Mouse (Mus musculus) forebrain, embryonic 10.5 days (tissue): ENCODE results near the gene Rora. TPM values are rescaled to one million over a fixed set of nuclear protein-coding genes. Genes with fewer than 3 reads are reported as not detected.

ENCODE experiments used
- DNase-seq: peaks from one replicate; pipeline ENCODE4 v3.0.0-alpha.2; 2017; ENCODE audit warnings: low spot score; ENCODE audit errors: extremely low spot score
- H3K27ac ChIP-seq: fragments of 300-500 bp; sonication (generic); 2 replicates; pipeline ENCODE4 v1.5.1; 2016; ENCODE audit warnings: mild to moderate bottlenecking
- H3K27me3 ChIP-seq: fragments of 300-500 bp; sonication (generic); 2 replicates; pipeline ENCODE4 v1.6.1; 2016; ENCODE audit warnings: mild to moderate bottlenecking; ENCODE audit not compliant: poor library complexity, severe bottlenecking
- H3K36me3 ChIP-seq: fragments of 300-500 bp; sonication (generic); replicated peaks from 2 replicates; pipeline ENCODE4 v1.6.1; 2016; ENCODE audit warnings: mild to moderate bottlenecking, moderate library complexity
- H3K4me1 ChIP-seq: fragments of 300-500 bp; sonication (generic); 2 replicates; pipeline ENCODE4 v1.6.1; 2016
- H3K4me3 ChIP-seq: fragments of 300-500 bp; sonication (generic); 2 replicates; pipeline ENCODE4 v1.5.1; 2016; ENCODE audit warnings: mild to moderate bottlenecking, moderate library complexity
- H3K9me3 ChIP-seq: fragments of 300-500 bp; sonication (generic); 2 replicates; pipeline ENCODE4 v1.6.1; 2016; ENCODE audit warnings: mild to moderate bottlenecking, moderate library complexity
- WGBS: fragments of 180-500 bp; shearing (Covaris S2); methylation state at CpG from one replicate; pipeline ENCODE4 v1.1.7; 2016; 5-methylcytosine and 5-hydroxymethylcytosine counted together
- polyA plus RNA-seq: library from polyadenylated mRNA; unstranded; fragments of >200 nt; fragmentation: Nextera tagmentation; extraction: Ambion mirVana; gene quantifications from 2 replicates; pipeline ENCODE4 v1.2.1, GENCODE M21; 2016

Gene Rora
- polyA plus RNA-seq, 1 experiment from 2014 or later = 5.6 TPM

DNA sequence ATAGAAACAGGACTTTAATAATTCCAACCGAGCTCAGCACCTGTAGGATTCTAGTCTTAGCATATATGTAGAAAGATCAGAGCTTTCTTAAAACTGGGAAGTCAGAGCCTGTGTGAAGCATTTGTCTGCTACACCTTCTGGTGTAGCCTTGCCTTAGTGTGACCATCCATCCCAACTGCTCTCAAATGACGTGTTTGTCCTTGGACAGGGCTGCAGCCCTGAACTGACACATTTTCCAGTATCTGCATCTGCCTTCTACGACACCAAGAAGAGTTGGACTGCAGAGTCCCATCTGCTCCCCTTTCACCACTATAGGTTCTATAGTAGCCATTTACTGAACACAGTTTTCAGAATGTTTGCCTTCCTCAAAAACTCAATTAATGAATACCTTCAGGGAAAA lies 776.9 kb downstream of the Rora start:
- H3K4me3 ChIP-seq = no peak overlapping the region
- no peaks in the 10 kb centered on the region for H3K27me3 ChIP-seq
- WGBS = 85% methylated on average over 3 of the region's 3 CpGs
- no peaks in the 10 kb centered on the region for H3K9me3 ChIP-seq
- no peak overlapping the region for H3K27ac ChIP-seq
- DNase-seq = no peak
- peaks cover 20% of the 10 kb centered on the region for H3K4me1 ChIP-seq
- H3K36me3 ChIP-seq = peaks cover 72% of the 10 kb centered on the region

DNA sequence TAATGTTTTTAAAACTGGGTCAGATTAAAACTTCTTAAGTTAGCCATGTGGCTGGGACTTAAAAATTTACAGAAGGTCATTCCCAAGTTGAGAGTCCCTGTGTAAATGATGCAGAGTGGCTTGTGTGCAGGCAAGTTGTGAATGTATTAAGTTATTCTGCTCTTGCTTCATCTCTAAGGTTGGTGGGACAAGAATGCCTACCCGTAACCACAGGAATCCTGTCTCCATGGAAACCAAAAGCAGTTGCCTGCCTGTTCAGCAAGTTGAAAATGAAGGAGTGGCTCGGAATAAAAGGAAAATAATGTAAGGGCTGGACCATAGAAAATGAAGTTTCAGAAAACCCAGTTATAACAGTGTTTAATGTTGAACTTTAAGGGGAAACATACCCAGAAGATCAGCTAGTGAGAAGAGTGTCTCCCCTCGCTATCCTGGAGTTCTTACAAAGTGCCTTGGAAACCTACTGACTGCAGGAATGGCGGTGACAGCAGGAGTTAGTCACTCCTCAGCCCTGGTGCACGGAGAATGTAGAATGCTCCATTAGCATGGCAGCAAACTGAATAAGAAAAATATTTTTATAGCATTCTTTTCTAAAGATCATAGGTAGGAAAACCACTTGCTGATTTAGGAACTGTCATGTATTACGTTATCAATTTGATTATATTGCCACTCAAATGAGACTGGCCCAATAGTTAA lies 778.4 kb downstream of the Rora start:
- Histone ChIP-seq H3K27me3 (no peaks in the 10 kb centered on the region), H3K36me3 (peaks cover 57% of the 10 kb centered on the region), H3K4me3 (no peak overlapping the region), H3K27ac (peak overlapping the region; percentile 40; the same call in 1 of the 2 replicates), H3K4me1 (peaks cover 20% of the 10 kb centered on the region), H3K9me3 (no peaks in the 10 kb centered on the region)
- peak; percentile 30 for DNase-seq
- WGBS = 56% methylated on average over 6 of the region's 6 CpGs

DNA sequence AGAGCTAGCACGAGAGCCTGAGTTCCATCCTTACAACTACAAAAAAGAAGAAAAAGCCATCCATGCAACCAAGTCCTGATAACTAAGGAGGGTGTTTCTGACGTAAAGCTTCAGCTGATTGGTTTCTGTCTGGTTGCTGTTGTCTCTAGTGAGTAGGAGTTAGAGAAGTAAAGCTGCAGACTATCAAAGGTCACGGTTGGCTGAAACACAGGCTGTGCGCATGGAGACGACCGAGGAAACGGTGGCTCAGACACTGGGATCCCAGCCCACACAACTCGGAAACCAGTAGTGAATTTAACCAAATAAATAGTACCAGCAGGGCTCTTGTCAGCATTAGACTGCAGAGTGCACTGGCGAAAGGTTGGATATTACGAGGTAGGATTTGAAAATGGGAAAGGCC lies 781.6 kb downstream of the Rora start:
- H3K36me3 ChIP-seq = peaks cover 28% of the 10 kb centered on the region
- H3K27me3 ChIP-seq = no peaks in the 10 kb centered on the region
- peaks cover 26% of the 10 kb centered on the region for H3K4me1 ChIP-seq
- no peak for DNase-seq
- no peaks in the 10 kb centered on the region for H3K9me3 ChIP-seq
- H3K4me3 ChIP-seq = no peak overlapping the region
- no peak overlapping the region for H3K27ac ChIP-seq
- WGBS = 89% methylated on average over 10 of the region's 10 CpGs

DNA sequence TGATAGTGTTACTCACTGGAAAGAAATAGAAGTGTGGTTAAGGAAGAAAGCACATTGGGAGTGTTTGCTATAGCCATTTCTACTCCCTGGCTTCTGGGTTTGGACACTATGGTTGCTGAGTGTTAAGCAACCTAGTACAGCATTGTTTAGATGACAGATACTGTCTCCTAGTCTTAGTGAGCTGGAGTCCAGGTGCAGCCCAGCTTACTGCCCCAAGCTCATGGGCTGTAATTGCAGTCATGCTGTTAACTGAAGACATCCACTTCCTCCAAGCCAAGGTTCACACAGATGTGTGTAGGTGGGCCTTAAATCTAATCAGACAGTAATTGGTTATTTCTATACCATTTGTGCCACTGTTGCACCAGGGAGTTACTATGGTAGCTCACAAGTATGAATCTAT lies 782.1 kb downstream of the Rora start:
- Histone ChIP-seq H3K27ac (no peak overlapping the region), H3K36me3 (peaks cover 24% of the 10 kb centered on the region), H3K4me1 (peaks cover 28% of the 10 kb centered on the region), H3K4me3 (no peak overlapping the region), H3K9me3 (no peaks in the 10 kb centered on the region), H3K27me3 (no peaks in the 10 kb centered on the region)
- no peak for DNase-seq
